Mouse (Mus musculus) forebrain, postnatal 0 days (tissue): ENCODE data around the gene Vgll4. TPM values are rescaled to one million over a fixed set of nuclear protein-coding genes. Genes with fewer than 3 reads are reported as not detected.
"Not testable (repeated sequence)": the region's sequence is repeated elsewhere in the genome, so short reads cannot be mapped to it uniquely, and the experiment has no call there.

Experiments
- ATAC-seq: fragments of 200-750 bp; cut with Nextera tagmentation; 2 replicates; pipeline ENCODE4 v1.8.0; 2017; ENCODE audit warnings: mild to moderate bottlenecking, moderate library complexity
- DNase-seq: peaks from one replicate; pipeline ENCODE4 v3.0.0-alpha.2; 2015
- H3K27ac ChIP-seq: fragments of 300-500 bp; sonication (generic); 2 replicates; pipeline ENCODE4 v1.5.1; 2014; ENCODE audit warnings: low read depth, mild to moderate bottlenecking, antibody characterized with exemption, low read length, moderate library complexity, mixed read lengths
- H3K27me3 ChIP-seq: fragments of 300-500 bp; sonication (generic); 2 replicates; pipeline ENCODE4 v1.6.1; 2014; ENCODE audit warnings: mild to moderate bottlenecking, low read length, mixed read lengths; ENCODE audit not compliant: insufficient read depth
- H3K36me3 ChIP-seq: fragments of 300-500 bp; sonication (generic); 2 replicates; pipeline ENCODE4 v1.6.1; 2014; ENCODE audit warnings: mild to moderate bottlenecking, moderate library complexity; ENCODE audit not compliant: insufficient read depth
- H3K4me1 ChIP-seq: fragments of 300-500 bp; sonication (generic); 2 replicates; pipeline ENCODE4 v1.6.1; 2014; ENCODE audit warnings: antibody characterized with exemption; ENCODE audit not compliant: insufficient read depth
- H3K4me2 ChIP-seq: fragments of 300-500 bp; sonication (generic); 2 replicates; pipeline ENCODE4 v1.6.1; 2014; ENCODE audit warnings: low read depth, mild to moderate bottlenecking, moderate library complexity
- H3K4me3 ChIP-seq: fragments of 300-500 bp; sonication (generic); 2 replicates; pipeline ENCODE4 v1.5.1; 2014; ENCODE audit warnings: low read depth, low read length, mixed read lengths
- H3K9ac ChIP-seq: fragments of 300-500 bp; sonication (generic); 2 replicates; pipeline ENCODE4 v1.6.1; 2014; ENCODE audit warnings: mild to moderate bottlenecking
- H3K9me3 ChIP-seq: fragments of 300-500 bp; sonication (generic); 2 replicates; pipeline ENCODE4 v1.6.1; 2016; ENCODE audit warnings: low read length
- CTCF ChIP-seq: sonication (generic); IDR thresholded peaks from 2 replicates; pipeline ENCODE4 v1.5.1; 2016; ENCODE audit warnings: antibody characterized with exemption, control low read depth, low read depth
- WGBS: fragments of 180-500 bp; shearing (Covaris S2); extraction: QIAGEN DNeasy Blood & Tissue Kit; methylation state at CpG from one replicate; pipeline ENCODE4 v1.1.7; 2014; 5-methylcytosine and 5-hydroxymethylcytosine counted together
- polyA plus RNA-seq: library from polyadenylated mRNA; unstranded; fragments of >200 nt; fragmentation: Nextera tagmentation; extraction: Ambion mirVana; gene quantifications from 2 replicates; pipeline ENCODE4 v1.2.1, GENCODE M21; 2015
- total RNA-seq: library from RNA; depleted of rRNA; stranded (reverse); fragments of >200 nt; gene quantifications from 2 replicates; pipeline ENCODE4 v1.2.3, GENCODE M21; 2014

The Vgll4 gene
- total and polyA plus RNA-seq, 2 experiments from 2014 or later = 58.0 to 59.2 TPM

DNA sequence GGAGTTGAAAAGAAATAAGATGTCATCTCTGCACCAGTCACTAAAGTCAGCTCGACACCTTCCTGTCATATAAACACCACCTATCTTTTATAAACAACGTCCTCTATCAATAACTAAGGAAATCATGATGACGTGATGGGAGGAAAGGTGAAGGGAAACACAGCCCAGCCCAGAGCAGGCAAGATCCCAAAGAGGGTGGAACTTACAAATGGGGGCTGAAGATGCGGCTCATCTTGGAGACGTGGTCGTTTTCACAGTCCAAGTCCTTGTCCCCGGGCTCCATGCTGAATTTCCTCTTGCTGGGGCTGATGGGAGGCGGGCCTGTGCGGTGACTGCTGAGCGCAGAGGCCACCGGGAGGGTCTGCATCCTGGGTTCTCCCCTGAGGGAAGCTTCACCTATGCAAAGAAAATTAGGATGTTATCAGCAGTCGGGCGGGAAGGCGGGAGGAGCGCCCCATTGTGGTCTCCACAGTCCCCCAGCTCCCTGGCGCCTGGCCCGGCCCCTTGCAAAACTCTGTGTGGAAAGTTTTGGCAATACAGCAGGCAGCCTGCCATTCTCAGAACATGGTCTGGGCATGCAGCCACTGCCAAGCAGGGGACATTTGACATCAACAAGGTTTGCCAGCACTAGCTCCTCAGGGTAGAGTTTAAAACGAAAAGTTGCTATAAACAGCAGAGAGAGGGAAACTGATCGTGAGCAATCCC, 79.2 kb downstream of the Vgll4 start:
- no peak overlapping the region for H3K4me3 ChIP-seq
- no peaks in the 10 kb centered on the region for H3K27me3 ChIP-seq
- H3K4me1 ChIP-seq = peaks cover 40% of the 10 kb centered on the region

DNA sequence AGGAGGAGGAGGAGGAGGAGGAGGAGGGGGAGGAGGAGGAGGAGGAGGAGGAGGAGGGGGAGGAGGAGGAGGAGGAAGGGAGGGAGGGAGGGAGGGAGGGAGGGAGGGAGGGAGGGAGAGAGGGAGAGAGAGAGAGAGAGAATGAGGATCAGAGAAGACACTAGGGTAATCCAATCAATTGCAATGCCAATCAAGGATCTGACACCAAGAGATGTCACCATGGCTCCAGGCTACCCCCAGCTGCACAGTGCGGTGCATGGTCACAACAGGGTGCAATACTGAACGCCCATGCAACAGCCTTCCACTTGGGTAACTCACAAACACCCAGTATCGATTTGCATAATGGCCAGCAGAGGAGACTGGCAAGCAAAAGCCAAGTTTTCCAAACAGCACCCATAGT, 79.8 kb downstream of the Vgll4 start:
- not testable (repeated sequence) for H3K9me3 ChIP-seq, H3K9ac ChIP-seq, DNase-seq, H3K4me3 ChIP-seq, ATAC-seq, H3K36me3 ChIP-seq, H3K27ac ChIP-seq, H3K27me3 ChIP-seq
- Histone ChIP-seq H3K4me2 (peak overlapping the region; percentile 25; the same call in 1 of the 2 replicates), H3K4me1 (peaks cover 40% of the 10 kb centered on the region)
- WGBS = 35% methylated on average over 3 of the region's 3 CpGs

More for the DNA sequence above, 79.2 kb downstream of the Vgll4 start:
- peak; percentile 30; the same call in 1 of the 2 replicates for TF ChIP-seq CTCF
- peak; percentile 86 for DNase-seq
- H3K27ac ChIP-seq = peak overlapping the region; percentile 48
- 24% methylated on average over 19 of the region's 19 CpGs for whole genome bisulfite sequencing
- no peak overlapping the region for H3K9ac ChIP-seq
- no peaks in the 10 kb centered on the region for H3K9me3 ChIP-seq
- peak overlapping the region; percentile 25 for H3K4me2 ChIP-seq
- peaks cover 4% of the 10 kb centered on the region; the same call in 1 of the 2 replicates for H3K36me3 ChIP-seq
- ATAC-seq = peak; percentile 28; the same call in 1 of the 2 replicates

DNA sequence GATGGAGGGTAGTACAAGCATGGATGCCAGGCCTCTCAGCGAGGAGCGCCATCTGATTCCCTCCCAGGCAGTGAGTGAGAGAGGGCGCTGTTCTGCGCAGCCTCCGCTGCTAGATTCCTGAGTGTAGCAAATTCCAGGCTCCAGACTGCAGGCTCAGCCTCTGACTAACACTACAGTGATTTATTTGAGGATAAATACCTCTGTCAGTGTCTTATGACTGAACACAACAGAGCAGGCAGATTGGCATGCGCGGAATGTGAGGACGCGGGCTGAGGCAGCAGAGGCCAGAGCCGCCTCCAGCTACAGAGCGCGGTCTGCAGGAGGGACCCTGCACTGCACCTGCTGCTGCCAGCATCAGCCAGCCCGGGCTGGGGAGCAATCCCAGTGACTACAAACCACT, 80.9 kb downstream of the Vgll4 start:
- peaks cover 40% of the 10 kb centered on the region for H3K4me1 ChIP-seq
- peak; percentile 68 for DNase-seq
- 0 out of 2 replicates have a peak overlapping the region, but pooled peaks have one; percentile 25 for H3K9ac ChIP-seq

DNA sequence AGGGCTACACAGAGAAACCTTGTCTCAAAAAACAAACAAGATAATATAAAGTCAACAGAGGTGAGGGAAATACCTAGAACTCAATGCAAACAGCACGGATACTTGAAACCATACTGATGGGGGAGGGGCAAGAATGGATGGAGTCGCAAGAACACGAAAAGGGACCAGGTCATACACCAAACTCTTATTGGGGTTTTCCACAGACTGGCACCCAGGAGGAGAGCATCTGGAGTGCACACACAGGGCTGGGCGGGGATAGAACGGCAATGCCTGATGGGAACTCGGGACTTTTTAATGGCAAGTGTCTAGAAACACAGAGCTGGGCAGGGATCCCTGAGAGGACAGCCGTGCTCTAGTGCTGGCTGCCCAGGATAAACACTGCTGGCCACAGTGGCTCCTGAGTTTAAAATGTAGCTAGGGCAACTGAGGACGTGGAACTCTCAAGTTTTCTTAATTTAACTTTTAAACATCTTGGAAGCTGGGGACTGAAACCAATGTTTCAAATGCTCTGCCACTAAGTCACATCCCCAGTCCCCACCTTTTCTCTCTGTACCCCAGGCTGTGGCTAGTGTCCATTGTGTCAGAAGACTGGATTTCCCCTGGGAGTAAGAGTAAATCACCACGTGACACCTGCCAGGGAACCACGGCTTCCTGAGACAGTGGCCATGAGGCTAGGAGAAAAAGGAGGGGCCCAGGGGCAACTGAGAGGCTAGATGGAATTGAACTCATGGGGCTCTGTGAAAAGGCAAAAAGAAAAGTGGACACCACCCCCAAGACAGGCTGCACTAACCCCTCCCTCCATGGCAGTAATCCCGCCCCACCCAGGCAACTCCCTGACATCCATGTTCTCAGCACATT, 83.1 kb downstream of the Vgll4 start:
- ATAC-seq (no peak), DNase-seq (no peak)
- TF ChIP-seq CTCF = no peak
- Histone ChIP-seq H3K27me3 (no peaks in the 10 kb centered on the region), H3K4me2 (no peak overlapping the region), H3K36me3 (peaks cover 4% of the 10 kb centered on the region; the same call in 1 of the 2 replicates), H3K9ac (no peak overlapping the region), H3K4me1 (peaks cover 39% of the 10 kb centered on the region), H3K27ac (no peak overlapping the region), H3K9me3 (no peaks in the 10 kb centered on the region), H3K4me3 (no peak overlapping the region)
- 65% methylated on average over 11 of the region's 11 CpGs for WGBS

More for the DNA sequence above, 80.9 kb downstream of the Vgll4 start:
- WGBS = 7% methylated on average over 13 of the region's 13 CpGs
- peaks cover 4% of the 10 kb centered on the region; the same call in 1 of the 2 replicates for H3K36me3 ChIP-seq
- ATAC-seq = peak; percentile 76
- H3K27ac ChIP-seq = peak overlapping the region; percentile 70
- no peak overlapping the region for H3K4me3 ChIP-seq
- TF ChIP-seq CTCF = peak; percentile 59
- peak overlapping the region; percentile 17; the same call in 1 of the 2 replicates for H3K4me2 ChIP-seq
- no peaks in the 10 kb centered on the region for H3K27me3 ChIP-seq
- H3K9me3 ChIP-seq = no peaks in the 10 kb centered on the region

DNA sequence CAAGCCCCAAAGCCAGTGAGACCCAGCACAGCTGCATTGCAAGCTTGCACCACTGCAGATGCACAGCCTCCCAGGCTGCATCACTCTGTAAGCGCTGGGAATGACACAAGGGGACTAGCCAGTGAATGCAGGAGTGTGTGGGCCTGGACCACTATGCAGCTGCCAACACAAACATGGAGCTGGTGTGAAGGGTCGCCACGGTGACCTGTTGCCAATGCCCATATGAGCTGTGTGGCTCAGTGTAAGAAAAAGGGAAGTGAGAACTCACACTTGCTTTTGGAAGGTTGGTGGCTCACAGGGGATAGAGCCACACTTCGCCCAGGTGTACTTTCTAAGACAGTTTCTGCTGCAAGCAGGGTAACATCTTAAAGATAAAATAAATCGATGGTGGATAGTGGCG, 83.8 kb downstream of the Vgll4 start:
- Histone ChIP-seq H3K9me3 (no peaks in the 10 kb centered on the region), H3K36me3 (peaks cover 4% of the 10 kb centered on the region; the same call in 1 of the 2 replicates), H3K27me3 (no peaks in the 10 kb centered on the region), H3K4me2 (no peak overlapping the region), H3K9ac (no peak overlapping the region), H3K27ac (no peak overlapping the region), H3K4me1 (peaks cover 35% of the 10 kb centered on the region), H3K4me3 (no peak overlapping the region)
- no peak for TF ChIP-seq CTCF
- WGBS = 92% methylated on average over 6 of the region's 6 CpGs
- no peak for DNase-seq
- no peak for ATAC-seq

DNA sequence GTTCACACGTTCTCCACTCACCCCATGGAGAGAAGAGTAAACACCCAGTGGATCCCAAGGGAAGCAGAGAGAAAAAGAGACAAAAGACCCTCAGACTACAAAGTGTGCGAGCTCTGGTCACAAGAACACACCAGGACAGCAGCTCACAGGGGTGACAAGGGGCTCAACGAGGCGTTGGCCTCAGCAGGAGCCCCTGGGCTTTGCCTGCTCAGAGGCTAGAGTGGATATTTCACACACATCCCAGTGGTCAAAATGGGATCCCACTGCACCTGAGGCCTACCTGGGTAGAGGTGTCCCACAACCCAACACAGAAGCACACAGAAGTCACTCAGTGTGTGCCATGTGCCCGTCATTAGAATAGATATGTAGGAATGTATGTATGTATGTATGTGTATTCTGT, 84.7 kb downstream of the Vgll4 start:
- H3K9ac ChIP-seq = no peak overlapping the region
- H3K4me2 ChIP-seq = no peak overlapping the region
- WGBS = 75% methylated on average over 5 of the region's 5 CpGs
- no peak overlapping the region; the same call in 1 of the 2 replicates for H3K27ac ChIP-seq
- H3K4me1 ChIP-seq = peaks cover 30% of the 10 kb centered on the region
- TF ChIP-seq CTCF = no peak
- peaks cover 4% of the 10 kb centered on the region; the same call in 1 of the 2 replicates for H3K36me3 ChIP-seq
- ATAC-seq (no peak), DNase-seq (no peak)
- no peaks in the 10 kb centered on the region for H3K9me3 ChIP-seq
- H3K4me3 ChIP-seq = no peak overlapping the region
- no peaks in the 10 kb centered on the region for H3K27me3 ChIP-seq
